Mouse (Mus musculus) adrenal gland, adult 18-20 months (tissue): Measurements from ENCODE around the gene Clec3b. TPM values are rescaled to one million over a fixed set of nuclear protein-coding genes. Genes with fewer than 3 reads are reported as not detected.

Experiments used
- DNase-seq, 2 experiments: peaks; one replicate each; pipeline ENCODE4 v3.0.0; 2021 to 2022; ENCODE audit warnings: low spot score in 2 of 2
- long read RNA-seq, 2 experiments: library from polyadenylated mRNA; stranded (forward); transcript quantifications; one replicate each; pipeline ENCODE4 v2.0.0; 2021
- total RNA-seq, 2 experiments: library from RNA; stranded (reverse); gene quantifications; 1 replicate in 1 of 2; 2 replicates in 1 of 2; pipeline ENCODE4 v1.2.3; 2021

Clec3b gene
- total RNA-seq, result 10 to 100 TPM; 21.6 to 53.1 TPM
- long read RNA-seq, experiment 1, transcript Clec3b-201 (3 exons, 992 nt), result major isoform, 6 of 11 reads
- long read RNA-seq, experiment 1, partial matches to known transcripts, result 3 of 11 reads
- long read RNA-seq, experiment 1, other reads (novel, unspliced or antisense), result 2 of 11 reads
- long read RNA-seq, experiment 2, partial matches to known transcripts, result 0 of 8 reads
- long read RNA-seq, experiment 2, other reads (novel, unspliced or antisense), result 5 of 8 reads

- no peak for DNase-seq
Measured at GRCm38 (mm10) chr9:123150241-123151020, at the start of gene Clec3b. Gene Clec3b (plus strand): TSS chr9:123150946.

GRCm38 (mm10) chr9:123103425-123103824 lies 47.3 kb upstream of the Clec3b start:
- no peak for DNase-seq

GRCm38 (mm10) chr9:123104362-123104761 lies 46.4 kb upstream of the Clec3b start:
- DNase-seq, result no peak

- DNase-seq, result no peak
Measured at GRCm38 (mm10) chr9:123107186-123107585, 43.6 kb upstream of the Clec3b start.

- DNase-seq, result no peak
Measured at GRCm38 (mm10) chr9:123109188-123109587, 41.6 kb upstream of the Clec3b start.

GRCm38 (mm10) chr9:123111751-123112221 lies 39.0 kb upstream of the Clec3b start:
- no peak for DNase-seq

- peak; percentile 87 to 89 for DNase-seq
Measured at GRCm38 (mm10) chr9:123112805-123113521, 37.8 kb upstream of the Clec3b start, which contains the start of the genes Zdhhc3 and Exosc7. Gene Zdhhc3 (minus strand): TSS chr9:123113205. Gene Exosc7 (plus strand): TSS chr9:123113215.

- DNase-seq, result no peak
Measured at GRCm38 (mm10) chr9:123113931-123114330, 36.8 kb upstream of the Clec3b start.

GRCm38 (mm10) chr9:123115566-123115965 lies 35.2 kb upstream of the Clec3b start:
- DNase-seq, result no peak

- DNase-seq, result no peak
Measured at GRCm38 (mm10) chr9:123123017-123123416, 27.7 kb upstream of the Clec3b start.

- DNase-seq, result no peak
Measured at GRCm38 (mm10) chr9:123123571-123124412, 27.0 kb upstream of the Clec3b start.

- no peak for DNase-seq
Measured at GRCm38 (mm10) chr9:123124413-123124981, 26.2 kb upstream of the Clec3b start.

GRCm38 (mm10) chr9:123127663-123128062 lies 23.1 kb upstream of the Clec3b start:
- no peak for DNase-seq

GRCm38 (mm10) chr9:123132994-123133393 lies 17.8 kb upstream of the Clec3b start:
- no peak for DNase-seq

- DNase-seq, result no peak
Measured at GRCm38 (mm10) chr9:123136953-123137682, 13.6 kb upstream of the Clec3b start.

GRCm38 (mm10) chr9:123138891-123139474 lies 11.8 kb upstream of the Clec3b start:
- DNase-seq, result peak in 1 of 2 experiments; percentile 36

GRCm38 (mm10) chr9:123139887-123140614 lies 10.7 kb upstream of the Clec3b start:
- DNase-seq, result no peak

- no peak for DNase-seq
Measured at GRCm38 (mm10) chr9:123148430-123148829, 2.3 kb upstream of the Clec3b start.
